Mouse (Mus musculus): ENCODE measurements around the gene Klhdc8a. TPM values are rescaled to one million over a fixed set of nuclear protein-coding genes. Genes with fewer than 3 reads are reported as not detected.

Klhdc8a gene
- polyA plus RNA-seq, 1 experiment from 2014 or later: 0.15 TPM

DNA sequence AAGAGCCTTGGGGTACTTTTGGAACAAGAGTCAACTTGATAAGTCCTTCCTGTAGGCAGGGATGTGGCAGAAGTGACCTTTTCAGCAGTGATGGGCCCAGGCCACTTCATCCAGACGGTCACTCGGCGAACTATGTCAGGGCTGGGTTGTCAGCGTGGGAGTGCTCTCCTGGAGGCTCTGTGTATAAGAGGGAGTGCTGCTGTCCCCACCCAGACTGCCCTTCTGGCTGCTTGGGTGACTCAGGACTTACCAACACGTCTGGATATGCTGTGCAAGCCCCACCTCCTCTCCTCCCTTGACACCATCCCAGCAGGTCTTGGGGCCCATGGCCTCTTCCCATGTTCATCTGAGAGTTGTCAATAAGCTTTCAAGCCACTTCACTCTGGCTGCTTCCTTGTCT is 55.0 kb downstream of the Klhdc8a start:
- ATAC-seq (ENCODE audit: insufficient read depth, low FRiP score, low read depth): no peak
- Histone ChIP-seq H3K4me1 (0 out of 2 replicates have a peak, but pooled peaks cover 7% of the 10 kb centered on the region), H3K4me2 (no peak overlapping the region), H3K9ac (no peak overlapping the region), H3K27ac (no peak overlapping the region), H3K27me3 (replicated peaks) (no peaks in the 10 kb centered on the region), H3K9me3 (no peaks in the 10 kb centered on the region), H3K36me3 (peaks cover 4% of the 10 kb centered on the region; the same call in 1 of the 2 replicates), H3K4me3 (replicated peaks) (no peak overlapping the region)
- WGBS: 60% methylated on average over 5 of the region's 5 CpGs

DNA sequence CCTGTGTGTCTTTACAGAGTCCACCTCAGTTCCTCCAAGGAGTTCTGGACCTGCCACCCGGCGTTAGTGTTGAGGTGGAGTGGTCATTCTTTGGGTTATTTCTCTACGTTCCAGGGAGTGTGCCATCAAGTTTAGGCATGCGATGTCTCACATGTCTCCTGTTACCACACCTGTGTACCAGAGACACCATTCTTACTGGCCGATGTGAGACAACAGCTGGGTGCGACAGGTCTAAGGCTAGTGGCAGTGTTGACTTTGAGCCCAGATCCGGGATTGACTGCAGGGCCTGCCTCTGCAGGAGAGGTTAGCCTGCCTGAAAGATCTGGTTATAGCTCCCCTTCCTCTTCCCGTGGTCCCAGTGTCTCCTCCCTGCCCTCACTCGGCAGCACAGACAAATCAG is 55.8 kb downstream of the Klhdc8a start:
- Histone ChIP-seq H3K27ac (no peak overlapping the region), H3K9ac (no peak overlapping the region), H3K4me2 (no peak overlapping the region), H3K36me3 (peaks cover 8% of the 10 kb centered on the region), H3K9me3 (no peaks in the 10 kb centered on the region), H3K4me3 (replicated peaks) (no peak overlapping the region), H3K27me3 (replicated peaks) (no peaks in the 10 kb centered on the region), H3K4me1 (0 out of 2 replicates have a peak, but pooled peaks cover 7% of the 10 kb centered on the region)
- ATAC-seq (ENCODE audit: insufficient read depth, low FRiP score, low read depth): no peak
- WGBS: 72% methylated on average over 9 of the region's 9 CpGs

DNA sequence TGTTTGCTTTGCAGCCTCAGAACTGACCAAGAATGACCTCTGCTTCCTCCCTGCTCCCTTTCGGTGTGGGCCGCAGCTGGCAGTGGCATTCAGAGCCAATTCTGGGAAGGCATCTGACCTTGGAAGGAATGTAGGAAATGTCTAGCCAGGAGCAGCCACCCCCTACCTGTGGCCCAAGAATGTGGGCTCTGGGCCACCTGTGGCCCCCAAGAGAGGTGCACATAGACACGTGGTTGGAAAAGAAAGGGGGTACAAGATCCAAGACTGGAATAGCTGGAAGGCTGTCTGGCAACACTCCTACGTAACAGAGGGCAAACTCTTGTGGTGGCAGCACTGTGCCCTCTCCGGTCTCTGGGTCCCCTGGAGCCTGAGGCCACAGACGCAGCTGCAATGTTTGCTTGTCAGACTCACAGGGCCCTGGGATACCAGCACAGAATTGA is 56.8 kb downstream of the Klhdc8a start:
- no peak for ATAC-seq (ENCODE audit: insufficient read depth, low FRiP score, low read depth)
- Histone ChIP-seq H3K27me3 (replicated peaks) (no peaks in the 10 kb centered on the region), H3K4me2 (no peak overlapping the region), H3K9me3 (no peaks in the 10 kb centered on the region), H3K9ac (no peak overlapping the region), H3K27ac (no peak overlapping the region), H3K4me3 (replicated peaks) (no peak overlapping the region), H3K4me1 (0 out of 2 replicates have a peak, but pooled peaks cover 7% of the 10 kb centered on the region), H3K36me3 (peaks cover 14% of the 10 kb centered on the region)
- 67% methylated on average over 6 of the region's 6 CpGs for WGBS

DNA sequence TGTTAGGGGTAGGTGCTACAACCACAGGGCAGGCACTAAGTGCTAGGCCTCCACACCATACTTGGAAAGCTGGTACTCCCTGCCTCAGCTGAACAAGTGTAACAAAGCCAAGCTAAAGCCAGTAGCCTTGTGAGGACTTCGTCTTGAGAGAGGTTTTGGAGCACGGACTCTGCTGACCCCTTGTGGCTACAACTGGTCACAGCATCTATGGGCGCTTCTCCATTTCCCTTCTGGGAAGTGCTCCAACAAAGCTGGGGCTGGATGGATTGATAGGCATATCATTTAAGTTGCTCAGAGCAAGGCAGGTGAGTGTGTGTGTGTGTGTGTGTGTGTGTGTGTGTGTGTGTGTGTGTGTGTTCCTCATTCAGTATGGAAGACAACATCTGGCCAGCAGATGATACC is 57.4 kb downstream of the Klhdc8a start:
- Histone ChIP-seq H3K4me3 (replicated peaks) (no peak overlapping the region), H3K27ac (no peak overlapping the region), H3K9ac (no peak overlapping the region), H3K4me2 (no peak overlapping the region), H3K36me3 (peaks cover 21% of the 10 kb centered on the region), H3K27me3 (replicated peaks) (no peaks in the 10 kb centered on the region), H3K4me1 (0 out of 2 replicates have a peak, but pooled peaks cover 7% of the 10 kb centered on the region), H3K9me3 (no peaks in the 10 kb centered on the region)
- ATAC-seq (ENCODE audit: insufficient read depth, low FRiP score, low read depth): peak; percentile 57; the same call in 1 of the 2 replicates
- 1% methylated on average over 3 of the region's 3 CpGs for WGBS

DNA sequence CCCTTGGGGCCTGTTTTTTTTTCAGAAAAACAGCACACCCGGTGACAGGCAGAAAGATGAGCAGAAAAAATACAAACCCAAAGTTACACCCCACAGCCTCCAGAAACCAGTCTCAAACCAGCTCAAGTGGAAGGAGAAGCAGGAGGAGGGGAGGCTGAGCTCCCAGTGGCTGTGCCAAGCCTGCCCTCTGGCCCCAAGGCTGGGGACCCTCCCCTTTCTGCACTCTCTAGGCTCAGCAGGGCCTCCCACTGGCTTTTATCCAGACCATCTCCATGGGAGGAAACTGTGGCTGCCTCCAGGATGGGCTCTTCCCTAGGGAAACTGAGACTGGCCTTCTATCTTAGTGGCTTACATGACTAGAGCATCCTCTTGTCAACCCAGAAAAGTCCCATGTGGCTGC is 58.4 kb downstream of the Klhdc8a start:
- Histone ChIP-seq H3K27me3 (replicated peaks) (no peaks in the 10 kb centered on the region), H3K4me1 (0 out of 2 replicates have a peak, but pooled peaks cover 7% of the 10 kb centered on the region), H3K9me3 (no peaks in the 10 kb centered on the region), H3K36me3 (peaks cover 22% of the 10 kb centered on the region), H3K27ac (no peak overlapping the region), H3K9ac (no peak overlapping the region), H3K4me2 (no peak overlapping the region), H3K4me3 (replicated peaks) (no peak overlapping the region)
- WGBS: 85% methylated on average over 1 of the region's 1 CpGs
- no peak for ATAC-seq (ENCODE audit: insufficient read depth, low FRiP score, low read depth)

Other genes with a start within 250 kb of the Klhdc8a start
- 9.8 and 11.9 TPM in 2 replicates for gene Mfsd4a, start 230.6 kb upstream of the Klhdc8a start, polyA plus RNA-seq (2015; fragmentation: Nextera tagmentation; extraction: Ambion mirVana)
- 7.2 and 9.7 TPM in 2 replicates for gene Cdk18, start 158.9 kb upstream of the Klhdc8a start, polyA plus RNA-seq (2015; fragmentation: Nextera tagmentation; extraction: Ambion mirVana)
- gene Lemd1, start 107.2 kb upstream of the Klhdc8a start, polyA plus RNA-seq (2015; fragmentation: Nextera tagmentation; extraction: Ambion mirVana): 0.36 and 0.46 TPM in 2 replicates
- 0.09 and 0.10 TPM in 2 replicates for gene AC124108.1, start 107.2 kb upstream of the Klhdc8a start, polyA plus RNA-seq (2015; fragmentation: Nextera tagmentation; extraction: Ambion mirVana)
- gene Gm10188, start 68.9 kb upstream of the Klhdc8a start, polyA plus RNA-seq (2015; fragmentation: Nextera tagmentation; extraction: Ambion mirVana): not detected in 2 replicates
- gene Nuak2, start 17.5 kb downstream of the Klhdc8a start, polyA plus RNA-seq (2015; fragmentation: Nextera tagmentation; extraction: Ambion mirVana): 6.1 and 6.5 TPM in 2 replicates
- 20.3 and 52.2 TPM in 2 replicates for gene Tmcc2, start 92.7 kb downstream of the Klhdc8a start, polyA plus RNA-seq (2015; fragmentation: Nextera tagmentation; extraction: Ambion mirVana)
- gene Dstyk, start 118.9 kb downstream of the Klhdc8a start, polyA plus RNA-seq (2015; fragmentation: Nextera tagmentation; extraction: Ambion mirVana): 11.5 and 11.7 TPM in 2 replicates
- 37.6 and 37.9 TPM in 2 replicates for gene Rbbp5, start 178.7 kb downstream of the Klhdc8a start, polyA plus RNA-seq (2015; fragmentation: Nextera tagmentation; extraction: Ambion mirVana)
- 1.6 and 1.8 TPM in 2 replicates for gene Tmem81, start 207.6 kb downstream of the Klhdc8a start, polyA plus RNA-seq (2015; fragmentation: Nextera tagmentation; extraction: Ambion mirVana)
- 0.19 and 0.26 TPM in 2 replicates for gene Cntn2, start 244.6 kb downstream of the Klhdc8a start, polyA plus RNA-seq (2015; fragmentation: Nextera tagmentation; extraction: Ambion mirVana)